Mouse (Mus musculus) C2C12 (cell line): ENCODE results near the gene Pclo. TPM values are rescaled to one million over a fixed set of nuclear protein-coding genes. Genes with fewer than 3 reads are reported as not detected.
A peak's percentile ranks its signal among the peaks of the same experiment; 100 is the strongest.

Source experiments
- H3K27me3 ChIP-seq: one replicate; pipeline ENCODE4 v1.6.1; 2011; ENCODE audit not compliant: control insufficient read depth, insufficient read depth, insufficient read length
- H3K36me3 ChIP-seq: one replicate; pipeline ENCODE4 v1.6.1; 2011; ENCODE audit not compliant: control insufficient read depth, insufficient read depth
- H3K4me3 ChIP-seq: one replicate; pipeline ENCODE4 v1.5.1; 2011; ENCODE audit warnings: mild to moderate bottlenecking, control low read depth; ENCODE audit not compliant: poor library complexity, insufficient read depth, severe bottlenecking
- H3K79me2 ChIP-seq: one replicate; pipeline ENCODE4 v1.6.1; 2011; ENCODE audit not compliant: control insufficient read depth, insufficient read depth
- H3K79me3 ChIP-seq: one replicate; pipeline ENCODE4 v1.6.1; 2011; ENCODE audit warnings: low read depth, control low read depth
- H3ac ChIP-seq: one replicate; pipeline ENCODE3; 2011; ENCODE audit warnings: low read depth; ENCODE audit not compliant: control insufficient read depth, insufficient read length
- CEBPB ChIP-seq: IDR thresholded peaks from one replicate; pipeline ENCODE4 v1.6.1; 2011; ENCODE audit warnings: low read depth, mild to moderate bottlenecking, control low read depth, moderate library complexity
- CTCF ChIP-seq: IDR thresholded peaks from one replicate; pipeline ENCODE4 v1.5.1; 2011; ENCODE audit not compliant: control insufficient read depth, insufficient read depth, insufficient read length
- FOSL1 ChIP-seq: IDR thresholded peaks from one replicate; pipeline ENCODE4 v1.8.0; 2011; ENCODE audit warnings: mild to moderate bottlenecking, low read length; ENCODE audit not compliant: poor library complexity, insufficient read depth, severe bottlenecking
- MAX ChIP-seq: IDR thresholded peaks from one replicate; pipeline ENCODE4 v1.6.1; 2011; ENCODE audit warnings: mild to moderate bottlenecking, control low read depth
- MYOD1 ChIP-seq: IDR thresholded peaks from one replicate; pipeline ENCODE4 v1.6.1; 2011; ENCODE audit warnings: low read depth; ENCODE audit not compliant: control insufficient read depth, insufficient read length
- MYOG ChIP-seq: IDR thresholded peaks from one replicate; pipeline ENCODE4 v1.6.1; 2011; ENCODE audit not compliant: control insufficient read depth, insufficient read length; ENCODE audit errors: extremely low read depth
- USF1 ChIP-seq: IDR thresholded peaks from one replicate; pipeline ENCODE4 v1.6.1; 2011; ENCODE audit warnings: low read depth, mild to moderate bottlenecking, control low read depth, moderate library complexity
- polyA plus RNA-seq: library from polyadenylated mRNA; unstranded; fragments of >200 nt; fragmentation: generic; extraction: Trizol; gene quantifications from one replicate; pipeline ENCODE4 v1.2.1, GENCODE M21; 2012; ENCODE audit warnings: missing spikeins

Pclo gene
- polyA plus RNA-seq, 1 experiment, result 0.01 TPM

- TF ChIP-seq CEBPB, result no peak
- TF ChIP-seq FOSL1, result no peak
- no peak for TF ChIP-seq MYOG
- no peak for TF ChIP-seq CTCF
- TF ChIP-seq MYOD1, result no peak
- TF ChIP-seq MAX, result no peak
- TF ChIP-seq USF1, result no peak
- Histone ChIP-seq H3ac (no peak overlapping the region), H3K4me3 (no peak overlapping the region), H3K27me3 (no peaks in the 10 kb centered on the region), H3K79me3 (no peaks in the 10 kb centered on the region), H3K79me2 (no peaks in the 10 kb centered on the region), H3K36me3 (no peaks in the 10 kb centered on the region)
These were observed 182.0 kb downstream of the Pclo start for GRCm38 (mm10) chr5:14696745-14697144.

GRCm38 (mm10) chr5:14700900-14701299, 186.2 kb downstream of the Pclo start:
- Histone ChIP-seq H3K36me3 (no peaks in the 10 kb centered on the region), H3K27me3 (no peaks in the 10 kb centered on the region), H3K79me2 (no peaks in the 10 kb centered on the region), H3K4me3 (no peak overlapping the region), H3ac (no peak overlapping the region), H3K79me3 (no peaks in the 10 kb centered on the region)
- TF ChIP-seq MYOD1 (no peak), USF1 (no peak), MAX (no peak), FOSL1 (no peak), MYOG (no peak)

GRCm38 (mm10) chr5:14705423-14705822, 190.7 kb downstream of the Pclo start:
- Histone ChIP-seq H3K36me3 (no peaks in the 10 kb centered on the region), H3K79me2 (no peaks in the 10 kb centered on the region), H3ac (no peak overlapping the region), H3K27me3 (no peaks in the 10 kb centered on the region), H3K79me3 (no peaks in the 10 kb centered on the region), H3K4me3 (no peak overlapping the region)
- no peak for TF ChIP-seq MYOG
- TF ChIP-seq CTCF, result no peak
- no peak for TF ChIP-seq CEBPB
- TF ChIP-seq USF1, result no peak
- no peak for TF ChIP-seq FOSL1
- TF ChIP-seq MYOD1, result no peak
- no peak for TF ChIP-seq MAX

- Histone ChIP-seq H3ac (no peak overlapping the region), H3K36me3 (no peaks in the 10 kb centered on the region), H3K27me3 (no peaks in the 10 kb centered on the region), H3K79me2 (no peaks in the 10 kb centered on the region), H3K4me3 (no peak overlapping the region), H3K79me3 (no peaks in the 10 kb centered on the region)
- TF ChIP-seq FOSL1 (no peak), MYOD1 (no peak), USF1 (no peak), MYOG (no peak)
These were observed 192.6 kb downstream of the Pclo start for GRCm38 (mm10) chr5:14707311-14707710.

- Histone ChIP-seq H3K36me3 (no peaks in the 10 kb centered on the region), H3K79me3 (no peaks in the 10 kb centered on the region), H3K79me2 (no peaks in the 10 kb centered on the region), H3K4me3 (no peak overlapping the region), H3ac (no peak overlapping the region), H3K27me3 (no peaks in the 10 kb centered on the region)
- TF ChIP-seq CEBPB (no peak), MYOG (no peak), CTCF (no peak), USF1 (no peak), MYOD1 (no peak), FOSL1 (no peak), MAX (no peak)
These were observed 208.9 kb downstream of the Pclo start for GRCm38 (mm10) chr5:14723576-14723975.

GRCm38 (mm10) chr5:14728676-14729253, 214.0 kb downstream of the Pclo start:
- TF ChIP-seq MYOD1 (peak; percentile 83), MYOG (no peak), USF1 (no peak), CTCF (no peak), FOSL1 (peak; percentile 83), CEBPB (peak; percentile 91), MAX (peak; percentile 69)
- no peaks in the 10 kb centered on the region for H3K36me3 ChIP-seq
- no peak overlapping the region for H3K4me3 ChIP-seq
- H3ac ChIP-seq, result no peak overlapping the region
- H3K27me3 ChIP-seq, result no peaks in the 10 kb centered on the region
- no peaks in the 10 kb centered on the region for H3K79me3 ChIP-seq
- no peaks in the 10 kb centered on the region for H3K79me2 ChIP-seq
